Mouse (Mus musculus) kidney, adult 11 months (tissue): Measurements from ENCODE around the gene Gmnn.

Experiments
- DNase-seq: peaks from one replicate; pipeline ENCODE4 v3.0.0; 2022

Gmnn gene

DNA sequence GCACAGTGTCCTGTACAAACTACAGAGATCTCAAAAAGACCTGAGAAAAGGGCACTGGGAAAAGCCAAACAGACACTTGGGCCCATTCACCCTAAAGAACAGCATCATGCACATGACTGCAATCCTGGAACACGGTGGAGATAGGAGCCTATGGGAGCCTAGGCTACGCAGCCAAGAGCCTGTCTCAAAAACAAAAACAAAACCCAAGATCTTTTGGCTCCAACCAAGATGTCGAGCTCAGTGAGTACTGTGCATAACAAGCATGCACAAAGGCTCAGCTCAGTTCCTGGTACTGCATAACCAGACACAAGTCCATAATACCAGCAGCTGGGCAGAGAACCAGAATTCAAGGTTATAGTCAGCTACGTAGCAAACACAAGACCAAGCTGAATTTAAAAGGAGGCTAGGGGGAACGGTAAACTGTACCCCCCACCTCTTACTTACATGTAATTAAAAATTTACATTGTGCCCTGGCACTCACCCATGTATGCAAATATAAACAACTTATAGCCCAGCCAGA is 1.3 kb downstream of the Gmnn start:
- DNase-seq, result no peak

DNA sequence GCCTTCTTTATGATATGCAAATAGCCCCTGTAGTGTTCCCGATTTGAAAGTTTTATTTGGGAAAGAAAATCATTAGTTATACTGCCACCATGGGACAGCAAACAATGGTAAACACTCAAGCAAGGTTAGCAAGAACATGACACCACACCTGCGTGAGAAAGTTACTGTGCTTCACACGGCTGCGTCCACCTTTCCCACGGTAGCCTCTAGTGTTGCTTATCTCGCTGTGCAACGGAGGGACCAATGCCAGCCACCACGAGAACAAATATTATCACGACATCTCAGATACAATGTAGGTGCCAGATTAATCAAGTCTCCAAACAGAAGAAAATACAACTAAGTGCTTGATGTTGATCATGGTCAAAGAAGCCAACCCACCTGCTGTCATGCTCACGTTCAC is 2.3 kb downstream of the Gmnn start:
- no peak for DNase-seq

DNA sequence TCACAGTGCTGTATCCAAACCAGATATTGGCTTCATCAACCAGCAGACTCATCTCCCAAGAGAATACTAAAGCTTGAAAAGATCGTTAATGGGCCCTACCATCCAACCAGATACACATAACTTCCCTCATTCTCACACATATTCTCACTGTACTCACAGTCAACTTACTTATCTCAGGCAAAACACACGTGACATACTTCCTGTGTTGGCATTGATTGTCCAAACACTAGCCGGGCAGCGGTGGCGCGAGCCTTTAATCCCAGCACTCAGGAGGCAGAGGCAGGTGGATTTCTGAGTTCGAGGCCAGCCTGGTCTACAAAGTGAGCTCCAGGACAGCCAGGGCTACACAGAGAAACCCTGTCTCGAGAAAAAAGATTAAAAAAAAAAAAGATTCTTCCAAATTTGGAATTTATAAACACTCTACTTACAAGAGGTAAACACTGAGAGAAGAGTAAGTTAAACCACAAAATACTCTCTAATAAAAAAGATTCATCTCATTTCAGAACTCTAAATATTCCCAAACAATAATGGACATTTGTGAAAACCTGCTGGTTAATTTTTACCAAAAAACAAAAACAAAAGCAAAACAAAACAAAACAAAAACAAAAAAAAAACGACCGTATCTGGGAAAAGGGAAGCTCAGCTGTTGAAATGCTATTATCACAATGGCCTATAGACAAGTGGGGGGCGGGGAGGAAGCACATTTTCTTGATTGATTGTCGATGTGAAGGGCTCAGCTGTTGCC is 3.7 kb downstream of the Gmnn start:
- no peak for DNase-seq

DNA sequence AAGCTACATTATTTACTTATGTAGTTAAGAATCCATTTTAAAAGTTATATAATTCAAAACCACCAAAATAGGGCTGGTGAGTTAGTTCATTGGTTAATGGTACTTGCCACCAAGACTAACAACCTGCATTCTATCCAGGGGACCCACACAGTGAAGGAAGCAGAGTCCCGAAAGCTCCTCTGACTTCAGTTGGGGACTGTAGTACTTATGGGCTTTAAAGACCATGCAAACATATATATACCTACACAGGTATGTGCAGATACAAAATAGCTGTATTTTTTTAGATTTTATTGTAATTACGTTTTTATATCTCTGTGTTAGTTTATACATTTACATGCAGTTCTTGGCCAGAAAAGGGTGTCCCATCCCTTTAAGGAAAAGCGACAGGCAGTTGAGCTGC is 5.0 kb downstream of the Gmnn start:
- no peak for DNase-seq

DNA sequence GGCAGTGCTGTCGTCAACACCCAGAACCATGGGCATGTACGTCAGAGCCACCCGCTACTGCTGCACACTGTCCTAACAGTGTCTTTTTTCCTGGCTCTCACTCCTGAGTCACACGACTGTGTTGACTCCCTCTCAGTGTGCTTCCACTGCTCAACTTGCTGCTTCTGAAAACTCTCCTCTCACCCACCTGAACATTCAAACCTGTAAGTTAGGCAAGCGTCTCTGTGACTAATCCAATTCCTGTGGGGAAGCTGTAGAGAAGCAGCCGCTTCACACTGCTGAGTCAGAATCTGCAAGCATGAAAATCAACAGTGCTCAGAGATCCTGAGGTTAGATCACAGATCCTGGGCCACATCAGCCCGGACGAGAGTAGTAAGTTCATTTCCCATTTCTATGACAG is 10.3 kb downstream of the Gmnn start:
- DNase-seq, result no peak

DNA sequence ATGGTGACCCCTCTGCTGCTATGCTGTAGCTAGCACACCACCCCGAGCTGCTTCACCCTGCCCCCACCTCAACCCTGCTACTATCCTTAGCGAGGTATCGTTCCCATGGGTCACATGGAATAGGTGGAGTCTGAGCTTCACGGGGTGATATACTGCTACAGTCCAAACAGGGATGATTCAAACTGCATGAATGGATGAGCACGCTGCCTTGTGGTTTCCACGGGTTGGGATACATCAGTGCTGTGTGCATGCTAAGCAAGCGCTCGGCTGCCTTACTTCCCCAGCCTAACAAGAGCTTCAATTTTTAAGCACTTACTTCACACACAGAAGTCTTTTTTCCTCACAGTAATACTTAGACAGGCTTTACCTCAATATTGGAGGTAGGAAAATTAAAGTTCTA is 10.9 kb downstream of the Gmnn start:
- no peak for DNase-seq

DNA sequence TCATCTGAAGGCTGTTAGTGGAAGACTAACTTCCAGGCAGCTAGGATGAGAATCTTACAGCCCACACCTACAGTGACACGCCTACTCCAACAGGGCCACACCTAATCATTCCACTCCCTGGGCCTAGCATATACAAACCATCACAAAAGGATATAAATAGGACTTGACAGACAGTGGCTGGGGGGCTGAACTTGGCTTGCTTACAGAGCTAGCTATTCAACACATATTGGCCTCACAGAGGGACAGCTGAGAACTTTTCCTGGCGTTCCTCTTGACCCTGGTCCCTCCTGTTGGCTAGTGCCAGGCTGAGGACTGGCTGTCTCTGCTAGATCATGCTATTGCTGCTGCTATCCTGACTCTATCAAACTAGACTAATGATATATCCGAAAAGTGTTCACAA is 13.9 kb downstream of the Gmnn start:
- DNase-seq, result no peak

DNA sequence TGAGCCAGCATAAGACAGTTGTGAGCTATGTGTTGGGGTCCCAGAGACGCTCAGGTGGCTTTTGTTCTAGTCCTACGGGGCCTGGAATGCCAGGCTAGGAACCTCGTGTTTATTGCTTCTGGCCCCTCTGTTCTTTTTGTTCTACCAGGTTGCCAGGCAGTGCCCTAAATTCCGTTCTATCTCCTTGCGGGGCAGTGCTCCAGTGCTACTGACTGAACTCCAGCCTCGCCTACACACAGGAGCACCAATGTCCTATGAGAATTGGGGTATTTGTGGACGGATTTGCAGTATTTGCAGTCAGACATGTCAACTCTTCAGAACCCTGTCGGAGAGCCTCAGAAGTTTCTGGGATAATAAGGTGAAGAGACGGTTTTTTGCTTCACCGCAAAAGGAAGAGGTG is 20.7 kb downstream of the Gmnn start, which contains the start of gene Armh2:
Armh2 (plus strand) TSS at position 205 of the 400 bp plus-strand sequence.
- DNase-seq, result no peak

DNA sequence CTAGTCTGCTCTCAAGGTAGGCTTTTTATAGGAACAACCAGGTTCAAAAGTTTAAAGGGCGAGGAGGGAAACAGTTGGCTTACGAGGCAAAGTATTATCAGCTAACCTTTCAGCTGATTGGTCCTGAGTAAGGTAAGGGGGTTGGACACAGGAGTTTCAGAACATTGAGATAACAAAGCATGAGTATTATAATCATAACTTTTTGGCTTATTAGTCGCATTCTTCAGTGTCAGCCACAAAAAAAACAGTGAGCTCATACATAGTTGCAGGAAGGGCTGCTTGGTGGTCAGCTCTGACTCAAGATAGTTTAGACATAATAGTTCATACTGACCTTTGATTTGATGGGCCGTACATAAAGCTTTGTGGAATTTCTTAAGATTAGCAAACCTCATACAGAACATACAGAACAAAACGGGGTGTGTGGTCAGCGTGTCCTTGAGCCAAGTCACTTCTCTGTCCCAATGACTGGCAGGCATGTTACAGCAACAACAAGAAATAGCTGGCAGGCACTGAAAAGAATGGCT is 26.1 kb downstream of the Gmnn start:
- DNase-seq, result no peak

DNA sequence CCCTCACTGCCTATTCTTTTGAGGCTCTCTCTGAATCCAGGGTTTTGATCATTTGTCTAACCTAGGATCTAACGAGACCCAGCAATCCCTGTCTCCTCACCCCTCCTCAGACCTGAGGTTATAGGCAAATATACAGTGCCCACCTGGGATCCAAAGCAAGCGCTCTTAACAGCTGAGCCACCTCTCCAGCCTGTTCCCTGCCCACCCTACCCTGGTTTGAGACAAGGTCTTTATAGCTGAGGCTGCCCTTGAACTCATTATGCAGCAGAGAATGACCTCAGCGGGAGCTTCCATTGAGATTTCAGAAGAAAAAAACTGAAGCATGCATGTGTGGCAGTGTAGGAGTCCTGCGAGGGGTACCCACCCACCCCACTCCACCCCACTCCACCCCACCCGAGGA is 27.2 kb downstream of the Gmnn start:
- no peak for DNase-seq

DNA sequence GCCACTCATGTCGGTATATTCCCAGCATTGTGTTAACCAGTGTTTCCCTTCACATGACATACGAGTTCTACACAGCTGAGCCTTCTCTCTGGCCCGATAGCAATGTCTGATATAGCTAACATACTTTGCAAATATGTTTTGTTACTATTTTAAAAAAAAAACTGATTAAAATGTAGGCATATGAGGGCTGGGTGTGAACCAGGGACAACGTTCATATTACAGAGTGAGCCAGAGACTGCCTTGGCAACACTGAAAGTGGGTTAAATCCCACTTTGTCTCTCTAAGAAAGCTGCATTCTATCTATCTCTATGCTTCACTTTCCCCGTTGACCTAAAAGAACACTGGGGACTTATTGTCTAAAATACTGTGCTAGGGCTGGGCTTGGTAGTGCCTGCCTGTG is 32.6 kb downstream of the Gmnn start:
- no peak for DNase-seq

DNA sequence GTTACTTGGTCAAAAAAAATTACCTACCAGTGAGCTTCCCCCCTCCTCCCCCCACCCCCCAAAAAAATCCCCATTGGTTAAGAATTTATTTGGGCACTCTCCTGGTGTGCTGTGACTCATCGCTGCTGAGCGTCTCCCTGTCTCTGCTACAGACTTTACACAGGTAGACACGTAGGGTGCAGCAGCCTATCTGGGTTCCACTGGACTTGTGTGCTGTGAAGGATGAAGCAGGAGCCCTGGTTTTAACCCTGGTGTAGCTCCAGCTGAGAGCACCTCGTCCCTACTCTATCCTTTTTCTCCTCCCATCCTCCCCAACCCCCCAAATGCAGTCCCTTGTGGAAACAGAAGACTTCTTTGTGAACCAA is 37.3 kb downstream of the Gmnn start:
- DNase-seq, result no peak

DNA sequence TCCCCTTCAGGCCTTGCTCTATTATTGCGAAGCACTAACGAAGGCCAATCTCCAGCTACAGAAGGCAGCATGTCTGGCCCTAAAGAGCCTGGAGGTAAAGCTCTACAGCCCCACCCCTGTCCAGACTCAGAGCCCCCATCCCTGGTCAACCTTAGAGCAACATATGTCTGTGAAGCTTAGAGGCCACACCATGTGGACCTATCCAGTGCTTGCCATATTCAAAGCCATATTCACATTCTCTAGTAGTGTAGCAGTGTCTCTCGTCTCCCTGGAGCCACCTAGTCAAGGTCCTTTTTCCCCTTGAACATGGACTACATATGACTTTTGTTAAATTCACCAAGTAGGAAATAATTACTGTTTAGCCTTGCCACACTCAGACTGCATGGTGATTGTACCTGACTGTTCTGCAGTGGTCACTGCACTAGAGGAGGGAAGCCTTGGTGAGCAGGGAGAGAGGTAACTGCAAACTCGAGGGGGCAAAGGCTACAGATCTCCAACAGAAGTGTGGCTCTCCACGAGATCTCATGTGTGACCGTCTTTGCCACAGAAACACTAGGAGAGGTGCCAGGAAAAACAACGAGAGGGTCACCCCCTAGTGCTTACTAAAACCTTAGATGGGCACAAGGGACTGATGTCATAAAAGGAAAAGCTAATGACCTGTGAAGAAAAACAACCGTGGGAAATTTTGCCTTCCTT is 37.9 kb downstream of the Gmnn start:
- peak; percentile 31 for DNase-seq

DNA sequence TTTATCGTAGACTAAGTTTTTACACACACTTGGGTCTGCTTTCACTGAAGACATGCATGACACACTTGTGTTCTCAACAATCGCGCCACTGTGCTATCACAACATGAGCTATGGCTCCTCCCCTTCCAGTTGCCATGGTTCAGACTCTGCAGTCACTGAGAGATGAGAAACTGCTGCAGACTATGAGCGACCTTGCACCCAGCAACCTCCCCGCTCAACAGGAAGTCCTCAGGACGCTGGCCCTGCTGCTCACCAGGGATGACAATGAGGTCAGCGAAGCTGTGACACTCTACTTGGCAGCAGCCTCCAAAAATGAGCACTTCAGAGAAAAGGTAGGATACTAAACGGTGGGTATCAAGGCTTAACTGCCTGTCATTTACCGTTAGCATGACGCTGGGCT is 40.2 kb downstream of the Gmnn start:
- no peak for DNase-seq

DNA sequence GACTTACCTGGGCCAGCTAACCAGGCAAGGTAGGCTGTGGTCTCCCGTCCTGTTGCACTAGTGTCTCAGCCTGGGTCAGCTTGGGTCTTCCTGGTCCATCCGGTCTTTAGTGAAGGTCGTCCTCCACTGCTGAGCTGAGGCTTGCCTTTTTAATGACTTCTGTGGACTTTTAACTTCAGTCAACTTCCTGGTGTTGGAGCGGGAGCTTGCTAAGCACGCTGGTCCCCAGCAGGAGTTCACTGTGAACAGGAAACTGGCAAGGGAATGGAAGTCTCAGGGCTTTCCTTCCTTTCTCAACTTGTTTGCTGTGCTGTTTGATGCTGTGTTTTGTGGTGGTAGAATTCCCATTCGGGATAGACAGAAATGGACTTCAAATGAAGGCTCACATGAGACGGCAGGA is 44.0 kb downstream of the Gmnn start:
- DNase-seq, result no peak

DNA sequence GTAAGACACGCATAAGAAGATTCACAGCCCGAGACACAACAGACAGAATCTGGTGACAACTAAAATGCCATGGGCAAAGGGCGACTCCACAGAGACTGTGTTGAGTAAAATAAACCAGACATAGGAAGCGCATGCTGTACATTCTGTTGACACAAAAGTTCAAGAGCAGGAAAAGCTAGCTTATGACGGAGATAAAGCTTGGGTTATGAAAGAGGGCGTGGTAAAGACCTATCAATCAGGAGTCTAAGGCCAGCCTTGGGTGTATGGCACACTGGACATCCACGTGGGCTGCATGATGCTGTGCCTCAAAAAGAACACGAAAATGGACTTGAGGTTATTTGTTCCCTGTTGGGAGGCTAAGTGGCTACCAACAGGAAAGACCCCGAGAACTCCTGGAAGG is 45.3 kb downstream of the Gmnn start:
- DNase-seq, result no peak

DNA sequence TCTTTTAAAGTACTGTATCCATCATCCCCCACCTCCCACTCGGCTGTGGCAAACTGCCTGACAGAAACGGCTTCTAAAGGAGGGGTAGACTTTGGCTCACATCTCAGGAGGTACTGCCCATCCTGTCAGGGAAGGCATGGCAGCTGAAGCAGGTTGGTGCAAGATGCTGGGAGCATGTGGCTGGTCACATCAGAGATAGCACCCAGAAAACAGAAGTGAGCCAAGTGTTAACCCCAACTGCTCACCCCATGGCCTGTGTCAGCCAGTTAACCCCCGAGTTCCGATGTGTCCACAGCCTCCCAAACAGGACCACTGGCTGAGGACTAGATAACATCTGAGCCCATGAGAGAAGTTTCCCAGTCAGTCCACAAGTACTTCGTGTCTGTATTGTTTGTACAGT is 46.1 kb downstream of the Gmnn start:
- DNase-seq, result no peak

DNA sequence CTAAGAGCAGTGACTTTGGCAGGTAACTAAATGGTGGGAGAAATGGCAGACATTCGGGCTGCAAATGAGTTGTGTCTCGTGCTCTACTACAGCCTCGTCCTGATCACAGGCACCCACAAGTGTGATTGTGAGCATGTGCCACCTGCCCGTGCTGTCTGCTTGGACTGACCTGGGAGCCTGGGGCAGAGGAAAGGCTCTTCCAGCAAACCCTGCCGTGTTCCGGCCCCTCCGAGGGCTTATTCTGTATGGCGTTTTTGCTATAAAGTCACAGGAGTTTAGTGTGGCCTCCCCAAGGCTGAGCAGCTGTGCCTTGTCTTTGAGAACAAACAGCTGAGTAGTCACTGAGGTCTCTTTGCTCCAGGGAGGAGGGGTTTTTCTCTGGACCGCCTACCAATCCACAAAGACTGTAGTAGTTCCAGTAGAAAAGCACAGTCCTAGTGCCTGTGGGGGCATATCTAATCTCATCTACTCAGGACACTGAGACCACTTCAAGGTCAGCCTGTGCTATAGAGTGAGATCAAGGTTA is 47.3 kb downstream of the Gmnn start:
- no peak for DNase-seq

DNA sequence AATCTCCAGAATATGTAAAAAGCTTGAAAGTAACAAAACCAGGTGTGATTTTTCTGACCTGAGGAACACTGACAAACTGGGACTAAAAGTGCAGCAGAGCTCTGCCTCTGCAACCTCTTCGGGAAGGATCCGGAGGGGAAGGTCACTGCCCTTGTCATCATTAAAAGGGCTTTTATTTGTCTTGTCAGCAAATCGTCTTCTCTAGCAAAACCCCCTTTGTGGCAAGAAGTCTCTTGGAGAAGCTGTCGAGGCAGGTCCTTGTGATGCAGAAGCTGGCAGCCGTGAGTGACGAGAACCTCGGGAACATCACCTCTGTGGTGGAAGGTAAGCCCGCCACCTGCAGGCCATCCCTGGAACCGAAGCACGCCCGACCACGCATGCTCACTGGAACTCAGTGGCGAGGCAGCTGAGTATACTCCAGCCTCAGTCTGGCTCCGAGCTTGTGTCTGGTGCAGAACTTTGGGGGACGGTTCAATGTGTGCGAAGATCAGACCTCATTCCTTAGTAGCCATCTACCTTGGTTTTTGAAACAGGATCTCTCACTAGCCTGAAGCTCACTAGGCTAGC is 48.2 kb downstream of the Gmnn start:
- DNase-seq, result peak; percentile 80

DNA sequence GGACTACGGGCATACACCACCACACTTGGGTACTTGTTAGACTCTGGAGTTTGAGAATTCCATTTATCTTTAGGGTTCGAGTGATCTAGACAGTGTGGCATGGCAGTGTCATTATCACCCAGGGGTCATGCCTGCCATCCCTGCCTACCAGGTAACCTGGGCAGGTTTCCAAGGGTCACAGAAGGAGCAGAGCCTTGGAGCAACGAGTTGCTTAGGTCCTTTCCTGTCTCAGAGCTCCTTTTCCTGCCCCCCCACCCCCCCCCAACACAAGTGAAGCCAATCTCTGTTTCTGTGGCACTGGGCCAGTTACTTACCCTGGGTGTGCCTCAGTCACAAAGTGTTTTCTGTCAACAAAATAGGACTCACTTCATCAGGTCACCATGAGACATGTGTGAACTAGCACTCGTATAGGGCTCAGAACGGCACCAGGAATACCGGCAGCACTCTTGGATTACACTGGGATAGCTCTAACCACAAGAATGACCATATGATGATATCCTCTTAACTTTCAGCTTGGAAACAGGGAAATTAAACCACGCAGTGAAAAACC is 49.1 kb downstream of the Gmnn start:
- DNase-seq, result no peak

DNA sequence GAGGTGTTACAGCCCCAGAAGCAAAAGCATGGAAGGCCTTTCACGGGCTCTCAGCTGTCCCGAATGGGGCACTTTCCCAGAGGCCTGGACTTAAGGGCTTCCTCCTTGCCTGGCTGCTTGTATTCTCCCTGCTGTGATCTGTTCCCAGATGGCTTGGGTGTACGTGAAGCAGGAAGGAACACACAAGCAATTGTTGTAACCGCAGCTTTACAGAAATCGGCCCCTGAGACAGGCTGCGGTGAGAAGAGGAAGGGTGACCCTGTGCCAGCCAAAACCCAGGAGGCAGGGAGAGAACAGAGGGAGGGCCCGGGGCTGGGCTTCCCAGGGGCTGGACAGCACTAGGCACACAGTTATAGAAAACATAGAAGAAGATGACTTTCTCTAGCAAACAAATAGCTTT is 50.8 kb downstream of the Gmnn start:
- no peak for DNase-seq

DNA sequence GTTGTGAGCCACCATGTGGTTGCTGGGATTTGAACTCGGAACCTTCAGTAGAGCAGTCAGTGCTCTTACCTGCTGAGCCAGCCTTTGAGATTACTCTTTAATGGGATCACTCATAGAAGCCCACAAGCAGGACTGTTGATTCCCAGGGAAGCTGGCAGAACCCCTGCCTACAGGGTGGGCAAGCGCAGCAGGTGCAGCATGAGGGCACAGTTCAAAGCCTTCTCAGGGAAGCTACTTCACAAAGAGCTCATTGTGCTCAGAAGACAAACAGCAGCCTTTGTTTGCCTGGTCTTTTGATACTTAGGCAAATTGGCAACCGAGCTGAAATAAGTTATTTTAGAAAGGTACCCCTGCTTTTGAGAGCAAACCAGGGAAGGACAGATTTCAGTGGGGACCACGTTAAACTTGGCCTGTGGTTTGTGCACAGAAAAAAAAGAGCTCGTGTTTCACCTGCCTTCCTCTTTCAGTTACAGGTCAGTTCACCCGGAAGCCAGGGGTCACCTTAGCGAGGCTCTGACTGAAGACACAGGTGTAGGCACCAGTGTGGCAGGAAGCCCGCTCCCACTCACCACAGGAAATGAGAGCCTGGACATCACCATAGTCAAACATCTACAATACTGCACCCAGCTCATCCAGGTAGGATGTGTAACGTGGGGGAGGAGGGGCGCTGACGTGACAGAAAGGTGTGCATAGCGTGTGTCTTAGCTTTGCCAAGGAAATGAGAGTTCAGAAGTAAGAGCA is 51.9 kb downstream of the Gmnn start:
- no peak for DNase-seq

DNA sequence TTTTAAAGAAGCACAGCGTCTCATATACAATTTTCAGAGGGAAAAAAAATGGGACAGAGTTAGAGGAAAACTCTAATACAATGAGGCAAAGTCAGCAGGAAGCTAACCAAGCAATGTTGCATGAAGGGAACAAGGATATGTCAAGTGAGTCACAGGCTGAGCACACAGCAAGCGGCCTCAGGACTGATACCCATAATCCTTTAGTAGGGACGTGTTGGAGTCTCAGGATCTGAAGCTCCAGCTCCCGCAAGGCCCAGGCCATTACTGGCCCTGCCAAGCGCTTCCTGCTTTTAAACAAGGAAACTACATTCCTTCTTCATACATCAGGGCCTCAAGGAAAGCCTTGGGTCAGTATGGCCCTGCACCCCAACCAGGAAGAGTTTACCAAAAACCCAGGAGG is 59.6 kb downstream of the Gmnn start:
- no peak for DNase-seq
